Mouse (Mus musculus): ENCODE measurements around the gene Olfr1412.

The Olfr1412 gene

DNA sequence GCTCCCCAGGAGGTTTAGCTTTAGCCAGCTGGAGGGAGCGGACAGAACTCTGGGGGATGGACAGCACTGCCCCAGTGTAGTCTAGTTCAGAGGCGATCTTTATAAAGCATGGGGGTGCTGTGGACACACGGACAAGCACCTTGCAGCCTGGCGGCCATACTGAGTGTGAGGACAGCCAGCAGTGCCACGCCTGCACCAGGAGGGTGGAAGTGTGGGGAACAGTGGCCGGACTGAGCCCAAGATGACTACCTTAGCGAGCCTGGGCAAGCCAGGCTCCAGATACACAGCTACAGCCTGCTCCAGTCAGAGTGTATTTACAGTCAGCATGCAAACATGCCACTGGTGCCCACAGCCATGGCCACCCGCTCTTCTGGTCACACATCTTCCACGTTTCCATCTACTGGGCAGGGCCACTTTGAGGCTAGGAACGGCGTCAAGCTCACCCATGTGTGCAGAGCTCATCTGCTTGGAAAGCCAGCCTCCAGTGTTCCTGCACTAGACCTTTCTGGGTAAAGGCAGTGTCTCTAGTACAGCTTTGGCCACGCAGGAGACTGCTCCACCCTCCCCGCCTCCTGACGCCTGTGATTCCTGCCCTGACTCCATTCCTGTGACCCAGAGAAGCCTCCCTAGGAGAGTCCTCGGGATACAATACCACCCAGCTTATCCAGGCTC lies 52.1 kb downstream of the Olfr1412 start:
- no peak for DNase-seq (ENCODE audit: low spot score in 2 of 2)

DNA sequence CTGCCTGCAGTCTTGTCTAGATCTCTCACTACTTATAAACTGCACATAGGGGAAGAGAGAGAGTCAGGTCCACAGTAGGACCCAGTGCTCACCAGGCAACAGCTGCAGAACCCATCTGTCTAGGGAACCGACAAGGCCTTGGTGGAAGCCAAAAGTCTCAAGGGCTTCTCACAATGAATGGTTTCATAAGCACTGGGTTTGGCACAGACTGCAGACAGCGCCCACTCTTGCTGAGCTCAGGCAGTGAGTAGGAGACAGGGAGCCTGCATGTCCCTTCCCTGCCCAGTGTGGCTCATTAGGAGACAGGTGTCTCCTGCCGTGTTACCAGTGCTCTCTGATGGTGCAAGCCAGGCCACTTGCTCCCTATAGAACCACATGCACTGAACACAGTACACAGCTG lies 52.6 kb downstream of the Olfr1412 start:
- peak; percentile 54 to 77 for DNase-seq (ENCODE audit: low spot score in 2 of 2)

DNA sequence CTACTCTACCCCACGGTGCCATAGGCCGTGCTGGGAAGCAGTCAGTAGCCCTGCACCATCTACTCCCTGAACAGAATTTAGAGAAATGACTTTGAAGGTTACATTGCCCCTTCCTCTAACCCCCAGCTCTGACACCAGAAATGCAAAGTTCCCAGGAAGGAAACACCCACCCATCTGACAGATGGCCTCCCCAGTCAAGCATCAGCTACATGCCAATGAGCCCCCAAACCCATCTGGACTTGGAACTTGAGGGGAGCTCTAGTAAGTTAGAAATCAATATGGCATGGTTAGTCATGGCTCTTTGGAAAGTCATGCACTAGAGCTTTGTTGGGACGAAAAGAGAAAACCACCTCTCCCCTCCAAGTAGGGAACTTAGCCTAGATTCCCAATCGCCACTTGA lies 53.2 kb downstream of the Olfr1412 start:
- no peak for DNase-seq (ENCODE audit: low spot score in 2 of 2)

DNA sequence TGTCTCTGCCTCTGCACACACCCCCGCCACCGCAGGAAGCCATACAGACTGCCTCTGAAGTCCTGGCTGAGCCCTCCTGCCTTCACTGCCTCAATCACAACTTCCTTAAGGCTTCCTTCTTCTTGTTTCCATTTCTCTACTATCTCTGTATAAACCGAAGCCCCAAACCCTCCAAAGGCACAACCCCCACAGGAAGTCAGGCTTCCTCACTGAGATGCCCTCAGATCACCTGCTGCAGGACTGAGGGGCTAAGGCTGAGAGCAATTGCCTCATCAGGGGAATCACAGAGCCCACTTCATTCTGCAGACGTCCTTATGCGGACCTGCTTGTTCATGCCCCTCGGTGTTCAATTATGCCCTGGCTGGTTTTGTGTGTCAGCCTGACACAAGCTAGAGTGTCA lies 54.8 kb downstream of the Olfr1412 start:
- no peak for DNase-seq (ENCODE audit: low spot score in 2 of 2)
